Mouse (Mus musculus) E14TG2a.4 (cell line): ENCODE measurements around the gene Tut4.
A peak's percentile ranks its signal among the peaks of the same experiment; 100 is the strongest.

Experiments used
- H3K27me3 ChIP-seq: 2 replicates; pipeline ENCODE4 v1.6.1; 2014; ENCODE audit warnings: low read length, control low read depth; ENCODE audit not compliant: insufficient read depth
- H3K36me3 ChIP-seq: 2 replicates; pipeline ENCODE4 v1.6.1; 2014; ENCODE audit warnings: low read length, control low read depth; ENCODE audit not compliant: insufficient read depth
- H3K4me1 ChIP-seq: replicated peaks from 2 replicates; pipeline ENCODE4 v1.6.1; 2014; ENCODE audit warnings: low read depth, low read length, control low read depth
- H3K4me3 ChIP-seq: replicated peaks from 2 replicates; pipeline ENCODE4 v1.5.1; 2014; ENCODE audit warnings: mild to moderate bottlenecking, low read length
- H3K9me3 ChIP-seq: 2 replicates; pipeline ENCODE4 v1.6.1; 2014; ENCODE audit warnings: low read length, control low read depth
- CTCF ChIP-seq: conservative IDR thresholded peaks from 2 replicates; pipeline ENCODE4 v1.5.1; 2014; ENCODE audit warnings: low read length
- NANOG ChIP-seq: IDR thresholded peaks from 2 replicates; pipeline ENCODE4 v1.6.1; 2014; ENCODE audit warnings: borderline replicate concordance, low read length, mixed read lengths
- POU5F1 ChIP-seq: IDR thresholded peaks from 2 replicates; pipeline ENCODE4 v1.6.1; 2014; ENCODE audit warnings: low read length, borderline replicate concordance

Gene Tut4

DNA sequence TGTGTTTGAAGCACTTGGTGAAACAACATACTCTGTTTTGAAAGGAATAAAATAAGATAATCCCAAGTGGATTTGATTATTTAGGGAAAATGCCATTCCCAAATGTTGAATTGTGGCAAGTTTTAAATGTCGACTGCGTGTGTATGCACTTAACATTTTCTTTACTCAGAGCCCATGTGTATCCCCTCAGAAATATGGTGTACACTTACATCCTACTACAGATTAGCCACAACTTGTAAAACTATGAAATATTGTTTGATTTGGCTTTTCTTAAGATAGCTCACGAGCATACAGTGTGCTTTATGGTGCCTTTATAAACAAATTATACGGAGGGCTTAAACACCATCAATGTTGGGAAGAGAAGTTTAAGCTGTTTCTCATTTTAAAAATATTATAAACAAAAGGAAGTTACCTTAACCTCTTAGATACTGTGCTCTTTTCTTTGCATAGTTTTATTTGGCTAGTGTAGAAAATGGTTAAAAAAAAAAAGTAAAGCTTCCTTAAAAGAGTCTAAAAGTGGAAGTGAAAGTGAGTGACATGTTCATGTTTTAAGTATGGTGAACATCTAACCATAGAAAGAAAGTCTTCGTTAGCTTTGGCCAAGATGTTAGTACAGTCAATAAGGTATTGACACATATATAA is 2.2 kb downstream of the Tut4 start:
- H3K4me1 ChIP-seq = peaks cover 13% of the 10 kb centered on the region
- TF ChIP-seq CTCF (no peak), NANOG (no peak), POU5F1 (no peak)
- peaks cover 11% of the 10 kb centered on the region; the same call in 1 of the 2 replicates for H3K27me3 ChIP-seq
- H3K4me3 ChIP-seq = peak overlapping the region; percentile 94
- no peaks in the 10 kb centered on the region for H3K36me3 ChIP-seq
- H3K9me3 ChIP-seq = no peaks in the 10 kb centered on the region

DNA sequence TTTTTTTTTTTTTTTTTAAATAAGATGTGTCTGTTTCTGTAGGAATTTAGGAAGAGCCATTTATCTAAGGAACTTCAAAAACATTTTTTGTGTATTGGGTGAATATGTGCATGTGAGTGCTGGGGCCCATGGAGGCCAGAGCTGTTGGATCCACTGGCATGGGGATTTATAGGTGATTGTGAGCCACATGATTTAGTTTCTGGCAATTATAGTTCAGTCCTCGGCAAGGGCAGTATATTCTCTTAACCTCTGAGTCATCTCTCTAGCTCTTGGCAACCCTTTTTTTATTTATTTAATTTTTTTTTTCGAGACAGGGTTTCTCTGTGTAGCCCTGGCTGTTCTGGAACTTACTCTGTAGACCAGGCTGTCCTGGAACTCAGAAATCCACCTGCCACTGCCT is 14.4 kb downstream of the Tut4 start:
- TF ChIP-seq NANOG (no peak), CTCF (no peak), POU5F1 (no peak)
- Histone ChIP-seq H3K27me3 (no peaks in the 10 kb centered on the region), H3K9me3 (no peaks in the 10 kb centered on the region), H3K4me3 (no peak overlapping the region), H3K36me3 (no peaks in the 10 kb centered on the region), H3K4me1 (peaks cover 10% of the 10 kb centered on the region)

DNA sequence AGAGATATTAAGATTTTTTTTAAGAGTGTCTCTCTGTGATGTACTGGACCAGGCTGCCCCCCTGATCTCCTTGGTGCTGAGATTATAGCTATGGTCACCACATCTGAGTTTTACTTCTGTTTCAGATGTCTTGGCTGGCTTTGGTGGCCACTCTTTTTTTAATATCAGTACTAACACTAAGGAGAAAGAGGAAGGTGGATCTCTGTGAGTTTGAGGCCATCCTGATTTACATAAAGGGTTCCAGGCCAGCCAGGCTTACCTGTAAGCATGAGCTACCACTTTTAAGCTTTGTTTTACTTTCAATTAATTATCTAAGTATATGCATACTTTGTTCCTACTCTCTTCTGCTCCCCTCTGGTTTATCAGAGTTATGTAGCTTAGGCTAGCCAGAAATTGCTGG is 23.6 kb downstream of the Tut4 start:
- no peaks in the 10 kb centered on the region for H3K27me3 ChIP-seq
- no peak overlapping the region for H3K4me3 ChIP-seq
- TF ChIP-seq CTCF (no peak), POU5F1 (no peak), NANOG (no peak)
- no peaks in the 10 kb centered on the region for H3K4me1 ChIP-seq
- peaks cover 35% of the 10 kb centered on the region for H3K36me3 ChIP-seq
- no peaks in the 10 kb centered on the region for H3K9me3 ChIP-seq

DNA sequence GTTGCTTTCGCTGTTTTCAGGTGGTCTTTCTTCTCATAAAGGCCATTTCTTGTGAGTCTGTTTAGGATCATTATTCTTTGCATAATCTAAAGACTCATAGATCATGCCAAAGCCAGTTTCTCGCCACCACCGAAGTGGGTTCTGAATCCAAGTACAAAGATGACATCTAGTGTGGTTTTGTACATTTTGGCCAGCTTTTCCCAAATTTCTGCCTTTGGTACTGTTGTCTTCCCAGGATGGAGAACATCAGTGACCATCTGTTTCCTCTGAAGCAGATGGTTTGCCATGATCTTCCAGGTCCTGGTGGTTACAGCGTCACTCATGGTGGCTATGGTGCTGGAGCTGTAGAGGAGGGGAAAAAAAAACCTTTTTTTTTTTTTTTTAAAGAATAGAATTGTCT is 25.0 kb downstream of the Tut4 start:
- no peaks in the 10 kb centered on the region for H3K27me3 ChIP-seq
- no peak overlapping the region for H3K4me3 ChIP-seq
- H3K9me3 ChIP-seq = no peaks in the 10 kb centered on the region
- TF ChIP-seq POU5F1 (no peak), CTCF (no peak), NANOG (no peak)
- peaks cover 33% of the 10 kb centered on the region for H3K36me3 ChIP-seq
- no peaks in the 10 kb centered on the region for H3K4me1 ChIP-seq

DNA sequence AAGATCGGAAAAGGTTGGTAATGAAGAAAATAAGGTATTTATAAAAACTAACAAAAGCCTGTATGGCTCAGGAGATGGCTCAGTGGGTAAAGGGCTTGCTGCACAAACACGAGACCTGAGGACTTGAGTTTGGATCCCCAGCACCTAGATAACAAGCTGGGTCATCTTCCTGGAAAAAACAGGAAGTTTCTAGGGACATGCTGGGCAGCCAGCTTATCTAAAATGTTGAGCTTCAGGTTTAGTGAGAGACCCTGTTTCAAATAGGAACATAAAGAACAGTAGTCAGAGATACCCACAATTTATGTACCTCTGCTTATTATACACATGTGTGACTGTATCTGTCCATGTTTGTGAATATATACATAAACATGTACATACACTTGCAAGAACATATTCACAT is 43.8 kb downstream of the Tut4 start:
- H3K27me3 ChIP-seq = no peaks in the 10 kb centered on the region
- TF ChIP-seq NANOG = no peak
- TF ChIP-seq CTCF = no peak
- TF ChIP-seq POU5F1 = no peak
- H3K4me1 ChIP-seq = no peaks in the 10 kb centered on the region
- H3K9me3 ChIP-seq = no peaks in the 10 kb centered on the region
- H3K4me3 ChIP-seq = no peak overlapping the region
- H3K36me3 ChIP-seq = peaks cover 31% of the 10 kb centered on the region

DNA sequence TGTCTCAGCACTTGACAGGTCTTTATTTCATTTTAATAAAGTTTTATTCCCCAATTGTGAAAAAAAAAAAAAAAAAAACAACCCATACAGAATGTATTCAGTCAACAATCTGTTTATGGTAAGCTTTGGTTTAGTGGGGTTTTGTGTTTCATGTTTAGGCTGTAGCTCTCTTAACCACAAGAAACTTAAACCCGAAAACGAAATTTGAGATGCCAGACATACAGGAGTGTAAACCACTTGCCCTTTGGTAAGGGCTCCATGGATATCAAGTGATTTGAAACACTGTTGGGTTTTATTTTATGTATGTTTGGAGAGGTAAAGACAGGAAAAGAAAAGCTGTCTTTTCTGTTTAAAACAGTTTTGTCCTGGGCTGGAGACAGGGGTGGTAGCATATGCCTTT is 80.5 kb downstream of the Tut4 start:
- Histone ChIP-seq H3K36me3 (peaks cover 8% of the 10 kb centered on the region), H3K4me1 (no peaks in the 10 kb centered on the region), H3K4me3 (no peak overlapping the region), H3K9me3 (no peaks in the 10 kb centered on the region), H3K27me3 (no peaks in the 10 kb centered on the region)
- no peak for TF ChIP-seq CTCF
- no peak for TF ChIP-seq NANOG
- TF ChIP-seq POU5F1 = no peak

DNA sequence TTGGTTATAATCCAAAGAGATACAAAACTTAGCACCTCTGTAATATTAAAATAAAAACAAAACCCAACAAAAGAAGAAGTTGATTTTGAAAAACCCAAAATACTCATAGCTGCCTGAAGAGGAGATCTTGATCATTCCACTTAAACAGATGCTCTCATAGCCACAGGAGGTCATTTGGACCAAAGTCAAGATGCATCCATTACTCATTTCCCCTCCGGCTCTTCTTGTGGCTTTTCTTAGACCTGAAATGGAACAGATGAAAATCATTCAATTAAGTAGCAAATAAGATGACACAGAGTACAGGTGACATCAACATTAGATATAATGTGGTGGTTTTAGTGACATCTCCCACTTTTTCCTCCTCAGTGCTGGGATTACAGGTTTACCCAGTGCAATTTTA is 105.8 kb downstream of the Tut4 start:
- Histone ChIP-seq H3K27me3 (no peaks in the 10 kb centered on the region), H3K9me3 (no peaks in the 10 kb centered on the region), H3K4me1 (peaks cover 16% of the 10 kb centered on the region; the same call in 1 of the 2 replicates), H3K4me3 (no peak overlapping the region), H3K36me3 (peaks cover 98% of the 10 kb centered on the region)
- TF ChIP-seq NANOG (no peak), CTCF (no peak), POU5F1 (no peak)

DNA sequence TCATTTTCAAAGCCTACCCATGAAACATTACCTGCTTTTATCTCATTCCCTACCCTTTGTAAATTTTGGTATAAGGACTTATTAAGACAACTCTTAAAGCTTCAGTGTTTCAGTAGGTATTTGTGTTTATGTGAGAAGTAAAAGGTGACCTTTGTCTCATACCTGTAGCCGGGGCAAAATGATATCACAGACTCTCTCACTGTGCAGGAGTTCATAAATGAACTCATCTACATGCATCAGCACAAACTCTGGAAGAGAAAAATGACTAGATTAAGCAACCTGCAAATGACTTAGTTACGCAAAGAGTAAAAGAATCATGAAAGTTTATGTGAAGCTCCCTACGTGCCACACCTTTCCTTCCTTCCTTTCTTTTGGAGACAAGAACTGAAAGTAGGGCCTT is 113.4 kb downstream of the Tut4 start:
- no peaks in the 10 kb centered on the region for H3K9me3 ChIP-seq

DNA sequence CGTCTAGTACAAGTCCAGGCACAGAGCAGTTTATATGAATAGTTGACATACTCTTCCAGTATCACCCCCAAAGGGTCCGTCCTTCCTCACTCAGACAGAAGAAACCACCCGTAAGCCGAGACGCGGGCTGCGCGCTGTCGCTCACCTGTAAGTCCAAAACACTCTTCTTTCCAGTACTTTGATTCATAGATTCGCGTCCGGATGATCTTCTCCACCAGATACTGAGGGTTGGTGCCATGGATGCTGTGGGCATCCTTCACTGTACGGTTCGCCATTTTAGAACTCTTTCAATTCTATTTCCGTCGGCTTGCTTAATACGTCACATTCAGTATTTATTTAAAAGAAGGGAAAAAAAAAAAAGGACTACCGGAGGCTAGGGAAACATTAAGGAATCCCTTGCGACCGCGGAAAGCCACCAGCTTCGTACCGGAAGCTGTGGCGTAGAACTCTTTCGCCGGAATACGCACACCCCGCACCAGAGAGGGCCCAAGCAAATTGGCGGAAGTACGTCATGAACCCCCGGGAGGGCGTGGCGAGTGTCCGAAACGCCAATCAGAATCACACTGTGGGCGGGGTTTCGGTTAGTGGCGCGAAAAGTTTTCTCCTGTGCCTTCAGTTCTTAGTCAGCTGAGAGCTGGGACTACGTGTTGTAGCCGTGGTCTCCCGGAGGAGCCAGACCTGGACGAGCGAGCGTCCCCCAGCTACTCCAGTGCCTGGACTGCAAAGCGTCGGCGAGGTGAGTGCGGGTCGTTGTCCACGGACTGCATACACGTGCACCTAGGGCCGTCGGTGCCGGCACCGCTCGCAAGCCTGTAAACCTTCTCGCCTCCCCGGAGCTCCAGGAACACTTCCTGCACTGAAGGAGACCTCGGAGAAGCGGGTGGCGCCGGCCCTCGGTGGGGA is 119.9 kb downstream of the Tut4 start, which contains the start of the genes Prpf38a and Orc1:
Gene Prpf38a (minus strand): TSS at position 497 of the 903 bp plus-strand sequence.
Gene Orc1 (plus strand): TSS at position 584 of the 903 bp plus-strand sequence.
- peaks cover 53% of the 10 kb centered on the region for H3K36me3 ChIP-seq
- H3K4me3 ChIP-seq = peak within 1 kb of the TSS; percentile 97
- H3K4me1 ChIP-seq = peaks cover 41% of the 10 kb centered on the region
- no peaks in the 10 kb centered on the region for H3K27me3 ChIP-seq
- no peak for TF ChIP-seq NANOG
- no peak for TF ChIP-seq CTCF
- no peak for TF ChIP-seq POU5F1
- H3K9me3 ChIP-seq = no peaks in the 10 kb centered on the region

More for the DNA sequence above, 113.4 kb downstream of the Tut4 start:
- H3K4me1 ChIP-seq = peaks cover 12% of the 10 kb centered on the region
- H3K27me3 ChIP-seq = no peaks in the 10 kb centered on the region
- peaks cover 90% of the 10 kb centered on the region for H3K36me3 ChIP-seq
- no peak for TF ChIP-seq POU5F1
- H3K4me3 ChIP-seq = no peak overlapping the region
